Mouse (Mus musculus) liver, adult 2 months (tissue): ENCODE measurements at regions not wholly inside any gene's neighbourhood (a gene's known extent, or its start where the extent isn't known, plus 50 kb on each side); places are given as distances from the start of the nearest gene placed in this dataset.

Source experiments
- CTCF ChIP-seq: fragments of 200-500 bp; IDR thresholded peaks from 2 replicates; pipeline ENCODE4 v1.5.1; 2011; ENCODE audit warnings: low read depth, low read length, control low read depth
- POLR2A ChIP-seq: fragments of 200-500 bp; IDR thresholded peaks from 2 replicates; pipeline ENCODE4 v1.6.1; 2011; ENCODE audit warnings: low read length, control low read depth; ENCODE audit not compliant: insufficient read depth; ENCODE audit errors: extremely low read depth

GRCm38 (mm10) chr1:151045334-151045733 is 52.1 kb upstream of the Hmcn1 start:
- no peak for TF ChIP-seq CTCF
- no peak for TF ChIP-seq POLR2A
